Mouse (Mus musculus) thymus, adult 2 months (tissue): ENCODE results near the gene Nsl1.

Experiments used
- CTCF ChIP-seq: fragments of 200-500 bp; IDR thresholded peaks from 2 replicates; pipeline ENCODE4 v1.5.1; 2012; ENCODE audit warnings: mild to moderate bottlenecking, control low read depth, low read length, moderate library complexity, borderline replicate concordance; ENCODE audit not compliant: control insufficient read depth, poor library complexity, insufficient read depth; ENCODE audit errors: extremely low read depth
- POLR2A ChIP-seq: fragments of 200-500 bp; IDR thresholded peaks from 2 replicates; pipeline ENCODE4 v1.6.1; 2012; ENCODE audit warnings: mild to moderate bottlenecking, low read length, control low read depth, moderate library complexity; ENCODE audit not compliant: control insufficient read depth, poor library complexity, insufficient read depth; ENCODE audit errors: extremely low read depth

DNA sequence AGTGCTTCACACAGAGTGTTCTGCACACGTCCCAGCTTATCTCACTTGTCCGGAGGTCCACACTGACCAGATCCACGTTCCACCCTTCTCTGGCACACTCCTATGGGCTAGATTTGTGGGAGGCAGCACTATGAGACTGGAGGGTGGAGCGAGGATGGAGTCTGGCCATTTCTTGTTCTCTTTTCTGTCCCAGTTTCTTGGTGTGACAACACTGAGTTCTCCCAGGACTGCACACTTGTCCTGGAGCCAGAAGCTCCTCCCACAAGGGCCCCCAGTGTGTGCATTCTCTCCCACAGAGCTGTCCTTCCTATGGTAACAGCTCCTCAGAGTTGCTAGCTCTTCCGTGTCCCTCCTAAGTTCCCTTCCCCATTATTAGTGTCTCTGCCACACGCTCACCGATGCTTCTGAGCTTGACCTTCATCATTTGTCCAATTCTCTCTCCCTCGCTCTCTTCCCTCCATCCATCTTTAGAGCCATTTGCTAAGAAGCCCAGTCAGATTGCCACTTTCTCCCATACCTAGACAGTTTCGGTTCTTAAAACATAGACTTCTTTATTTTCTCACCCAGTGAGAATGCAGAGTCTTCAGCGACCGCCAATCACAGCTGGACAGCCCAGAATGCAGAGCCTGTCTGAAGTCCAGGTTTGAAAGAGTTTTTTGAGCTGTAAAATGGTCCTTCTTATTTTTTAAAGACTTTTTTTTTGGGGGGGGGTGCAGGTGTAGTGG is 52.9 kb downstream of the Nsl1 start:
- TF ChIP-seq POLR2A, result no peak
- no peak for TF ChIP-seq CTCF
